Mouse (Mus musculus) bone marrow macrophage, adult 2 months (primary cell): Measurements from ENCODE around the gene Bst1.

ENCODE experiments used
- CTCF ChIP-seq: IDR thresholded peaks from 2 replicates; pipeline ENCODE4 v1.5.1; 2012; ENCODE audit warnings: low read depth, mild to moderate bottlenecking, low read length, moderate library complexity
- POLR2A ChIP-seq: IDR thresholded peaks from 2 replicates; pipeline ENCODE4 v1.6.1; 2012; ENCODE audit warnings: mild to moderate bottlenecking, low read depth, low read length, borderline replicate concordance

DNA sequence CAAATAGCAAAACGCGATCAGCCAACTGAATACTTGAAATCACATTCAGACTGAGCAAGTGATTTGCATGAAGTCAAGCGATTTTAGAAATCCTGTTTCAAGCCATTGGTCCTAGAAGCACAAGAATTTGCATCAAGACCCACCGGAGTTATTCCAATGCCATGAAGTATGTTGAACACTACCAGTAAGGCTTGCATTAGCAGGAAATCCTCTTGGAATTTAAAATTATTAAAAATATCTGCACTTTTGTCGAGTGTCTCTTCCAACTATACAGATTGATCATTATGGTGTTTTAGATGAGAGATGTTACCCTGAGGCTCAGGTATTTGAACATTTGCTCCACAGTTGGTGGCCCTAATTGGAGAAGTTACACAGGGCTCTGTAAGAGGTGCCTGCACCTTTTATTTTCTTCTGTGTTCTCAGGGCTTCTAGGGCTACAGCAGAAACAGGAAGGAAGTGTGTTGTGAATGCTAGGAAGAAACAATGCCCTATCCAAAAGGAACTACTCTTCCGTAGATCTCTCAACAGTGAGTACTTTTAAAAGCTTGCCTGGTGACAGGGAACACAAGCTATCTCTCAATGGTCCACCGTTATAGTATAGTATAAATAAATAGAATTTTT lies 35.3 kb downstream of the Bst1 start:
- TF ChIP-seq CTCF (no peak), POLR2A (no peak)
